Mouse (Mus musculus): Measurements from ENCODE around the gene Rnf135. TPM values are rescaled to one million over a fixed set of nuclear protein-coding genes. Genes with fewer than 3 reads are reported as not detected.
A peak's percentile ranks its signal among the peaks of the same experiment; 100 is the strongest.
"Not testable (repeated sequence)": the region's sequence is repeated elsewhere in the genome, so short reads cannot be mapped to it uniquely, and the experiment has no call there.

The Rnf135 gene
- 4.5 and 7.9 TPM in 2 replicates for total RNA-seq (2015)
- total RNA-seq (2017) = 4.8 and 6.5 TPM in 2 replicates

DNA sequence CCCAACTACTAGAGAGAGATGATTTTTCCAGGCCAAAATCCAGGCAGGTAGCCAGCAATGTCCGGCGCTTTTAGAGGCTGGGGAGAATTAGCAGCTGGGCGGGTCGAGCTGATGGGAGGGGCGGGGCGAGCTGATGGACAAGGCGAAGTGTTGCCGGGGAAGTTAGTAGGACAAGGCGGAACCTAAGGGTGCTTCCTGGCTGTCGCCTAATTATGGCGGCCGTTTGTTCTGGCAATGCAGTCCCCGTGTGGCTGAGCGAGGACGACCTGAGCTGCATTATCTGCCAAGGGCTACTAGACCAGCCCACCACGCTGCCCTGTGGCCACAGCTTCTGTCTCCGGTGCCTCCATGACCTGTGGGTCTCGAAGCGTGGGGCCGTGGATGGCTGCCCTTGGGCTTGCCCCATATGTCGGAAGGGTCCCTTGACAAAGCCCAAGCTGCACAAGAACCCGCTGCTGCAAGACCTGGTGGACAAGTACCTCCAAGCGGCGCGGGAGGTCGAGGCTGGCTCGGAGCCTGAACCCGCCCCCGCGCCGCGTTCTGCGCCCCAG is at the start of gene Rnf135:
Gene Rnf135 (plus strand): TSS at position 147 of the 551 bp plus-strand sequence.
- peak; percentile 99 for ATAC-seq (replicated peaks; ENCODE audit: poor library complexity)

DNA sequence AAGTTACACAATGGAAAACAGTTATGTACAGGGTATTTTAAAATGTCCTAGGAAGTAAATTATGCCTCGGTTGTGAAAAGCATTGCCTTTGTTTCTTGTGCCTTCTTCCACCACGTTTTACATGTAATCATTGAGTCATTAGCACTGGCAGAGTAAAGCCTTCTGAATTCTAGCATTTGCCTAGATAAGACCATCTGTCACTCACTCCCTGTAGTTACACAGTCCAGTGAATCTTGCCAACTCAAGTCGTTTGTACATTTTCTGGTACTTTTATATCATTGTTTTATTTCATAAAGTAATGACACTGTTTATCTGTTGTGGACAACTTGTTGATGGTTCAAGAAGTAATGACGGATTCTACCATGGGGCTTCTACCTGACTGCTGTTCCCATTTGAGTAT is 48.9 kb upstream of the Rnf135 start:
- ATAC-seq (replicated peaks; ENCODE audit: poor library complexity) = peak; percentile 68; the same call in 1 of the 2 replicates

DNA sequence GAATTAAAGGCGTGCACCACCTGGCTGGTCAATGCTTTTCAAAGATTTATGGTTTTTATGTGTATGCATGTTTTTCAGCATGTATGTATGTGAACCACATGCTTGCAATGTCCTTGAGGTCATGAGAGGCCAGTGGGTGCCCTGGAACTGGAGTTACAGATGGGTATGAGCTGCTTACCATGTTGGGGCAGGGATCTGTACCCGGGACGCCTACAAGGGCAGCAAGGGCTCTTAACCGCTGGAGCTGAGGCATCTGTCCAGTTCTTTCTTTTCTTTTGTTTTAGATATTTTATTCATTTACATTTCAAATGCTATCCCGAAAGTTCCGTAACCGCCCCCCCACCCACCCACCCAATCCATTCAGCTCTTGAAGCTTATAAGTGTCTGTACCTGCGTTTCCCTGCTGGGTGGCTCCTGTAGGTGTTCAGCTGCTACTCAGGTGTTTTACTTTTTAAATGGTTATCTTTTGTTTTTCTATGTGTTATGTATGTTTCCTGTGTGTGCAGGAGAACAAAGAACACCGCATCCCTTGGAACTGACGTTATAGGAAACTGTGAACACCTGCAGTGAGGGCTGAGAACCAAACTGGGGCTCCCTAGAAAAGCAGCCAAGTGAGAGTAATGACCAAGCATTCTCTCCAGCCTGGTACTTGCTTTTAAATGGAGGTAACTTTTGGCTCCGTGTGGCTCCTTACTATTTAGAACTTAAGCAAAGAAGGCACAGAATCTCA is 47.5 kb upstream of the Rnf135 start:
- ATAC-seq (replicated peaks; ENCODE audit: poor library complexity) = no peak

DNA sequence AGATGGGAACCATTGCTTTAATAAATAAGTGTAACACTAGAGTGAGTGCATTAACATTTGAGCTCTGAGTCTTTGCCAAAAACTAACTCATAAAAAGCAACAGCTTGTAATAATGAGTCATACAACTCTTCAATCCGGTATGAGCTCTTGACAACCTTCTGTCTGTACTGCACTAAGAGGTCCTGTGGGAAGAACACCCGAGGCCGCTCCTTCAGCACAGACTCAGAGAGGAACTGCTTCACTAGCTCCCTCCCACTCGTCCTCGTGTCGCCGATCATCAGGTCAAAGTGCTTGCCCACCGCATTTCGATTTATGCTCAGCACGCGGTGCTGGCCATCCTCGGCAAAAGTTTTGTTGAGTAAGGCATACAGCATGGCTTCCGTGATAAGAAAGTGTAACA is 46.9 kb upstream of the Rnf135 start:
- ATAC-seq (replicated peaks; ENCODE audit: poor library complexity) = no peak

DNA sequence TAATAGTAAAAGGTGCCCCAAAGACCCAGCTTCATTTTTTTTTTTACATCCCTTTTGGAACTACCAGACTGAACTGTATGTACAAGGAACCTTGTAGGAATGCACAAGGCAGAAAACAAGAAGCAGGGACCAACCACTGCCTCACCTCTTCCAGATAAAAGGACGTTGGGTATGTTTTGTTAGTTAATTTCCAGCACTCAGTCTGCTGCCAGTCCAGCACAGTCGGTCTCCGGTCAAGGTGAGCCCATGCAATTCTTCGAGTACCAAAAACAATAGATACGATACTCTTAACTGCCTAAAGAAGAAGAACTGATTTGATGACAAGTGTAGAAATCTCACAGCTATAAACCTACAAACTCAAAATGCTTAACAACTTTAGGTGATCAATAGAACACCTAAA is 45.9 kb upstream of the Rnf135 start:
- no peak for ATAC-seq (replicated peaks; ENCODE audit: poor library complexity)

DNA sequence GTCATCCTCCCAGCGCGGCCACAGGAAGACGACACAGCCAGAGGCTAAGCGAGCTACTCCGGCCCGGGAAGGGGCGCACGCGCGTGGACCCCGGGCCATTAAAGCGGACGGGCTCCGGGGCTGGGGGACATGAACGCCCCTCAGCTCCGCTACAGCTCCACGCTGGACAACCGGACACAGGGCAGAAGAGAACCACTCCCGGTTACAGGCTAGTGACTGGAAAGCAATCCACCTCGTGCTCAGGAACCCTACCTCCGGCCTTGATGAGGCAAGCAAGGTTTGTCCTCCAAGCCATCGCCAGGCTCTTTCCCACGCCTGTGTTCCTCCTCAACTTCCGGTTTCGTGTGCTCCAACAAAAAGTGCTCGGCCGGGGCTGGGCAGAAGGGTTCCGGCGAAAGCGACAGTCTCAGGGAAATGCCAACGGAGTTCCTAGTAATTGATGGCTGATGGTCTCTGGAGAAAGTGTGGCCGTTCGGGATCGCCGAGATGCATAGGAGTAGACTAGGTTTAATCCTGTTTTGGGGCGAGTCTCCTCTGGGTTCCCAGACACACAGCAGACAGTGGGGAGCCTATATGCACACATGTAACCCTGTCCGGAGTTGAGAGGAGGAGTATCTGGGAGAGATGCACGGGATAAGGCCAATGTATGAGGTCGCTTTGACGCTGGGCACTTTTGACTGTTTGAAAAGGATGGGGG is 41.7 kb upstream of the Rnf135 start, which contains the start of gene Tefm:
Gene Tefm (minus strand): TSS at position 351 of the 697 bp plus-strand sequence.
- peak; percentile 94 for ATAC-seq (replicated peaks; ENCODE audit: poor library complexity)

DNA sequence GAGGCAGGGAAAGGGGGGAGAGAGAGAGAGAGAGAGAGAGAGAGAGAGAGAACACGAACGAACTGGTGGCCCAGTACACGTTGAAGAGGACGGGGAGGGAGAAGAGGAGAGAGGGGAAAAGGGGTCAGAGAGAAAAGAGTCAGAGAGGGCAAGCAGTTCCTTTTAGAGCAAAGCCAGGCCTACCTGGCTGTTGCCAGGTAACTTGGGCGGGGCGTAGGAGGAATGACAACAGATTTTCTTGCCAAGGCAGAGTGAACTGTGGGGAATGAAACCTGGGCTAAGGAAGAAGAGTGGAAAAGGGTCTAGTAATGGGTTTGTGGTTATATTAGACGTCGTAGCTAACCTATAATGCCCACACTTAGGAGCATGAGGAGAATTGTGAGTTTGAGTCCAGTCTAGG is 40.8 kb upstream of the Rnf135 start:
- no peak for ATAC-seq (replicated peaks; ENCODE audit: poor library complexity)

DNA sequence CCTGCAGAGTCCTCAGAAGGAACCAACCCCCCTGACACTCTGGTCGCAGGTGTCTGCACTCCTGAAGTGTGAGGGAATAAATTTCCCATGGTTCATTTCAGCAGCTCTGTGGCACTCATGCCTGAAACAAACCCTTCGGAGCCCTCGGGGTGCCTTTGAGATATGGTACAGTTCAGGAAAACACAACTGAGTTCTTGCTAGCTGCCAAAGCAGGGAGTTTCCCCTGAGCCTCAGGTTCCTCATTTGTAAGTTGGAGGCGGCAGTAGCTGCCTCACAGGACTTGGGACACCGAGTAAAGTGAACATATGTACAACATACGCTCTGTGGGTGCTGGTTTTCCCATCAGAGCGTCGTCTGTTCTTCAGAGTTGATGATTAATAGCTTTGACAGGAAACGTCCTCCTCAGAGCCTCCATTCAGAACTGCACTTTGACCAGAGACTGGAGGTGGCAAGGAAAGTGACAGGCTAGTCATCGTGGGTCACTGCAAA is 37.8 kb upstream of the Rnf135 start:
- ATAC-seq (replicated peaks; ENCODE audit: poor library complexity) = peak; percentile 27

DNA sequence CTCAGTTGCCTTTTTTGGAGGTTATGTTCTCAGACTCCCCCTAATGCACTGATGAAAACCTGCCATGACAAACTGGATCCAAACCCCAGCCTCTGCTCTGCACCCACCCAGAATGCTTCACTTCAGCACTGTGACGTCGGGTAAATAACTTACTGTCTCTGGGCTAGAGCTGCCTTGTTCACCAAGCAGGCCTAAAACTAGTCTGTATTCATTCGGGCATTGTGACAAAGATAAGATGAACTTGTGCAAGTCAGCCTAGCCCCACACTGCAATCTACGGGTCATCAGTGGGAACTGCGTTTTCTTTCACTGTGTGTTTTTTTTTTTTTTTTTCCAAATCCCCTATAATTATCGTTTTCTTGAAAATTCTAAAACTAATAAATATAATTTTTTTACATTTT is 35.9 kb upstream of the Rnf135 start:
- peak; percentile 62 for ATAC-seq (replicated peaks; ENCODE audit: poor library complexity)

DNA sequence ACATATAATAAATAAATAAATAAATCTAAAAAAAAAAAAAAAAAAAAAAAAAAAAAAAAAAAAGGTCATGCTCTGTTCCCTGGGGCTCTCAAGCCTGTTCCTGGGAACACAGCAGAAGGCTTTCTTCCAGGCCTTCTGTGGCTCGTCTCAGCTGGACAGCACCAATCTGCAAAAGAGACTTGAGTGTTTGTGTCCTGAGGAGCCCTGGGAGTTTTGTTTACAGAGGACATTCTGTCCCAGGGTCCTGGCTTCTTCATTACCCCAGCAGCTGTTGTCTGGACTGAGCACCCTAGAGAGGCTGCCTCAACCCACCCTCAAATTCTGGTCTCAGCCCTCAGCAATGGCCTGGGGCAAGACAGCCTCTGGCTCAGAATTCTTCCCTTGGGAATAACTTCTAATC is 35.3 kb upstream of the Rnf135 start:
- no peak for ATAC-seq (replicated peaks; ENCODE audit: poor library complexity)

DNA sequence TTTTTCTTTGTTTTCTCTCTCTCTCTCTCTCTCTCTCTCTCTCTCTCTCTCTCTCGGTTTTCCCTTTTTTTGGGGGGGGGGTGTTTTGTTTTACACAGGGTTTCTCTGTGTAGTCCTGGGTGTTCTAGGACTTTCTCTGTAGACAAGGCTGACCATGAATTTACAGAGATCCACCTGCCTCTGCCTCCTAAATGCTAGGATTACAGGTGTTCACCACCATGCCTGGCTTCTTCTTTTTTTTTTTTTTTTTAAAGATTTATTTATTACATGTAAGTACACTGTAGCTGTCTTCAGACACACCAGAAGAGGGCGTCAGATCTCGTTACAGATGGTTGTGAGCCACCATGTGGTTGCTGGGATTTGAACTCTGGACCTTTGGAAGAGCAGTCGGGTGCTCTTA is 34.7 kb upstream of the Rnf135 start:
- ATAC-seq (replicated peaks; ENCODE audit: poor library complexity) = not testable (repeated sequence)

DNA sequence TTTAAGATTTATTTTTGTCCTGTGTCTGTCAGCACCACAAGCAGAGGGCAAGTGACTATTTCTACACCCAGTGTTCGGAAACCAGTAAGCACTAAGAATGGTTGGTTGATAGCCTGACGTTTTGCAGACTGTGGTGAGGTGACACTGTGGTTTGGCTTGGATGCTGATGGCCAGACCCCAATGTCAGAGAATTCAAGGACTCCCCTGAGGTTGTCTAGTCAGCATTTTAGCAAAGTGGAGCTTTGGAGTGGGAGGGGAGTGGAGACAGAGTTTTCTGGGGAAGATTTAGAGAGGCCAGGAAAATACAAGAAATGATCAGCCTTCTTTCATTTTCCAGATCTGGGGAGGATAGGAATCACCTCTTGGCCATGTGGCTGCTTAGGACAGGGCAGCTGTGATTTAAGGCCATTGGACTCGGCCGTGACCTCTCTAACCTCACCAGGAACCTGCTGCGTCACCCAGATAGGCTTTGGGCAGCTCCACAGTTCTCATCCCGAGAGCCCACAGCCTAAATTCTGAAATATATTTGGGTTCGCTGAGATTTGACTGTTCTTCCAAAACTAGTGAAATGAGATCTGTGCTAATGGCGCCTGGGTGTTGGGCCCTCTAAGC is 34.1 kb upstream of the Rnf135 start:
- ATAC-seq (replicated peaks; ENCODE audit: poor library complexity) = no peak

DNA sequence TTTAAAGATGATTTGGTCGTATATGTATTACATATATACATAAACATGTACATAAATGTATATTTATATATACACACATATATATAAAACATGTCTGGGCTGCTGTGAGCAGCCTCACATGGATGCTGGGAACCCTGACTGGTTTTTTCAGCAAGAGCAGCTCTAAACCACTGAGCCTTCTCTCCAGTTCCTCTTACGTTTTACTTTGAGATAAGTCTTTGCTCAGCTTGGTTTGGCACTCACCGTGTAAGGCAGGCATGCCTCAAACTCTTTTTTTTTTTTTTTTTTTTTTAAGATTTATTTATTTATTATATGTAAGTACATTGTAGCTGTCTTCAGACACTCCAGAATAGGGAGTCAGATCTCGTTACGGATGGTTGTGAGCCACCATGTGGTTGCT is 33.1 kb upstream of the Rnf135 start:
- ATAC-seq (replicated peaks; ENCODE audit: poor library complexity) = no peak

DNA sequence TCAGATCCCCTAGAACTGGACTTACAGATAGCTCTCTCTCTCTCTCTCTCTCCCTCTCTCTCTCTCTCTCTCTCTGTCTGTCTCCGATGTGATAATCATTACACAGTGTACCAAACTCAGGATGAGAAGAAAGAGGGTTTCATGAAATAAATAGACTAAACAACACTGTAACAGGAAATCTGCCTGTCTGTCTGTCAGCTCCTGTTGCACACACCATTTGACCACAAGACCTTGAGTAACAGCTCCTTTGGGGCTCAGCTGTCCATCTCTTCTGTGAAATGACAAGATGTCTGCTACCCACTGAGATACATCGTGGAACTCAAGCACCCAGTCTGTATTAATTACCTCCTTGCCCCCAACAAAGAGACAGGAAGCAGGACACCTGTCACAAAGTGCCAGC is 32.1 kb upstream of the Rnf135 start:
- peak; percentile 32 for ATAC-seq (replicated peaks; ENCODE audit: poor library complexity)

DNA sequence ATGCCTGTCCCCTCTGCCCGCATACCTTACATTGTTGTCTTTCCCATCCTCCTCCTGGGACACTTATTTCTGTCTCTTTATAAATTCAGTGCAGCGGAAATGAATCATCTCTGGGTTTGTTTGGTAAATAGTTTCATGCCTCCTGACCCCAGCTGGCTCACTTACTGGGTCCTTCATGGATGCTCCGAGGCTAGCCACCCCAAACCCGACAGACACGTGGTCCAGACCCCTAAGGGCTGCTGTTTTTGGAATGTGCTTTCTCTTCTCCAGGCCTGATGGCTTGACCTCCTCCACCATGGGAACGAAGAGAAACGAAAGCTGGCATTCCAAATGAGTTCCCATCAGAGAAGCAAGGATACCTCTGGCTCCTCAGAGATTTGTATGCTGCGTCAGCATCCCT is 31.3 kb upstream of the Rnf135 start:
- ATAC-seq (replicated peaks; ENCODE audit: poor library complexity) = no peak

DNA sequence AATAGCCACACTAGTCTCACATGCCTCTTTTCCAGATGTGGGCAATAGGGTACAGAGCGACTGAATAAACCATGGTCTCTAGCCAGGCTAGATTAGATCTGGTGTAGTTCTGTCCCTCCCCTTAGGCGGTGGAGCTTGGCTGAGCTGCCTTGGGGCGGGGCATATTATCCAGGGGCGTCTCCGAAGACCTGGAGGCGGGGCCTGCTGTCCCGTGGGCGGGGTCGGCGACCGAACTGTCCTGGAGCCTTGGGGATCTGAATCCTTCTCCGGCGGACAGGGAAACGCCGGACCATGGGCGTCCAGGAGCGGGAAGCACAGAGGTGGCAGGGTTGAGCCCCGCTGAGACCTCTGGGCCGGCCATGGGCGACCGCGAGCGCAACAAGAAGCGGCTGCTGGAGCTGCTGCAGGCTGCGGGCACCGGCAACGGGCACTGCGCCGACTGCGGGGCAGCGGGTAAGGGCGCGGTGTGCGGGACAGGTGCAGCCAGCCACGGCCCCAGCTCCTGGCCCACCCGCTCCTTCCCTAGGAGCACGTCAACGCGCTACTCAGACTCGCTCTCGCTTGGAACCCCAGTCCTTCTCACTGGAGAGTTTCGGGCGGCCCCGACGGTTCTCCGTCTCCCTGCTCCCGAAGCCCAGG is 29.7 kb upstream of the Rnf135 start, which contains the start of gene Adap2:
Gene Adap2 (plus strand): TSS at position 249 of the 639 bp plus-strand sequence.
- ATAC-seq (replicated peaks; ENCODE audit: poor library complexity) = peak; percentile 95

DNA sequence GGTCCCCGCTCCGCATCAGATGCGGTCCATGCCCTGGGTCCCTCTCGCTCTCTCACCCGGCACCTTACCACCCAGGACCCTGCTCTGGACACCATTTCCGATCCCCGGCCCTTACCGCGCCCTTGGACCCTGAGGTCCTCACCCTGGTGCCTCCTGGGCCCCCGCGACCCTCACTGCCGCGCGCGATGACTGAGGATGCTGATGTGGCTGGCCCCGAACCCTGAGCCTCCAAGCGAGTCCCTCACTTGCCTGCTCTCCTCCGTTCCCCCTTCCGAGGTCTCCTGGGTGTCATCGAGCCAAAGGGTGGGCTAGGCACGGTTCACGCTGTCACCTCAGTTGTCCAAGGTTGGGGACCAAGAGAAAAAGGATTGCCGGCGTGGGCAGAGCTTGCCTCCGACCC is 29.1 kb upstream of the Rnf135 start:
- ATAC-seq (replicated peaks; ENCODE audit: poor library complexity) = no peak

DNA sequence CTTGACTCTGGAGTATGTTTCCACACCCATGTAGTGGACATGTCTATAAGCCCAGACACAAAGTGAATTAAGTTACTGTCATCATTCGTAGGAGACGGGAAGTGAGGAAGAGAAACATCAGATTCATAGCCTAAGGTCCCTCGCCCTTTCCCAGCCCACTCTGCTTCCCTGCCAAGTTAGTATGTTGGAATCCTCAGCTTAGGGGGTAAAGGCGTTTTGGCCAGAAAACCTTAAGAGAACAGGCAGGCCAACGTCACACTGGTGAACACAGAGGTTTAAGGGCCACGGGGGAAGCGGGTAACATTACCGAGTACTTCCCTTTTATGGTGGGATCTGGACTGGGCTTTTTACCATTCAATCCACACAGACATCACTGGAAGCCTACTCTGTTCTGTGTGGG is 28.1 kb upstream of the Rnf135 start:
- 0 out of 2 replicates have a peak, but pooled peaks have one; percentile 22 for ATAC-seq (replicated peaks; ENCODE audit: poor library complexity)

DNA sequence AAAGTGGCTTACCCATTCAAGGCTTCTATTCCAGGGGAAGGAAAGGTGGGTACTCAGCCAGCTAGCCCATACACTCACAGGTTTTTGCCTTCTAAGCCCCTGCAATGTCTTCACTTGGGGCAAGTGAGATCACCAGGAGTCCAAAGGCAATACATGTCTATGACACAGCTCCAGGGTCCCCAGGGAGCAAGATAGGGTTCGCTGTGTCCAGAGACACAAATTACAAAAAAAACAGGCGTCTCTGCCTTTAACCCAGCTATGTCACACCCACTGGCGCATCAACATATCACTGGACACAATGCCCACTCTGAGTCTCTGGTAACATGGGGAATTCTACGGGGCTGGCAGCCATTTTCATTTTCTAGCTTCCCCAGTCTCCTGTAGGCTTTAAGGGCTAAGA is 27.7 kb upstream of the Rnf135 start:
- ATAC-seq (replicated peaks; ENCODE audit: poor library complexity) = no peak

DNA sequence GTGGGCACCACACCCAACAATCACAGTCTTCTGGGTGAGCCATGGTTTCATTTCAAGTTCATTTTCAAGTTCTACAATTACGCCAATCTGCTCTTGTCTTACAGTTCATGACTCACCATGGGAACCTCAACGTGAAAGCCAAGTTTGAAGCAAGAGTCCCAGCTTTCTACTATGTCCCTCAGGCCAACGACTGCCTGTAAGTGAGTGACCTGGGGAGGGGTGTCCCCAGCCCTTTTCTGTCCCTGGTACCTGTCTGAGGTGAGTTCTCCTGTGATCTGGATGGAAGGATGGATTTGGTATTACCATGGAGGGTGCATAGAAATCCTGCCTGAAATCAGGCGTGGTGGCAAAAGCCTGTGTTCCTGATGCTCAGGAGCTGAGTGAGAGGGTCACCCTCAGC is 26.8 kb upstream of the Rnf135 start:
- ATAC-seq (replicated peaks; ENCODE audit: poor library complexity) = no peak

DNA sequence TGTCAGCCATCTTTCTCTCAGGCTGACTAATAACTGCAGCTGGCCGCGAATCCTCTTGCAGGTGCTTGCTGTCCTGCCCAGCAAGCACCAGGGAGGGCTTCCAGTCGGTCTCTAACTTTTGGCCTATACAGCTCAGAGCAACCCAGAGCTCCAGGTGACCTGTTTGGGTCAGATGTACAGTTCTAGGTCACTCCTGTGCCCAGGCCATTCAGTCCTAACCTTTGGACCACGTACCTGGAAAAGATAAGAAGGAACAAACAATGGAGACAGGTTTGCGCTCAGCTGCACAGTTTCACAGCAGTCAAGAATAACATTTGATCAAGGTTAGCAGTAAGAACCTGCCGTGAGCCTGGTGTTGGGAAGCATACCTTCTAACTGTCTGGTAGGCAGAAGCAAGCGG is 24.6 kb upstream of the Rnf135 start:
- ATAC-seq (replicated peaks; ENCODE audit: poor library complexity) = no peak

All from megakaryocyte progenitor cell, adult 5-6 weeks (primary cell).